Mouse (Mus musculus) liver, adult 2 months (tissue): ENCODE results near the gene Eif4g2.

Source experiments
- CTCF ChIP-seq: fragments of 200-500 bp; IDR thresholded peaks from 2 replicates; pipeline ENCODE4 v1.5.1; 2011; ENCODE audit warnings: low read depth, low read length, control low read depth
- POLR2A ChIP-seq: fragments of 200-500 bp; IDR thresholded peaks from 2 replicates; pipeline ENCODE4 v1.6.1; 2011; ENCODE audit warnings: low read length, control low read depth; ENCODE audit not compliant: insufficient read depth; ENCODE audit errors: extremely low read depth

GRCm38 (mm10) chr7:111109161-111109560 is 26.3 kb upstream of the Eif4g2 start:
- TF ChIP-seq CTCF (no peak), POLR2A (no peak)
